Mouse (Mus musculus) urinary bladder, adult 2 months (tissue): ENCODE measurements around the gene Fbxo17. TPM values are rescaled to one million over a fixed set of nuclear protein-coding genes. Genes with fewer than 3 reads are reported as not detected.
"Not testable (repeated sequence)": the region's sequence is repeated elsewhere in the genome, so short reads cannot be mapped to it uniquely, and the experiment has no call there.

Experiments used
- DNase-seq: peaks from one replicate; pipeline ENCODE4 v3.0.0; 2022; ENCODE audit warnings: low spot score
- polyA plus RNA-seq: library from polyadenylated mRNA; depleted of rRNA; stranded (reverse); fragments of >200 nt; gene quantifications from 2 replicates; pipeline ENCODE4 v1.2.3, GENCODE M21; 2012; rRNA removed

Fbxo17 gene
- 6.1 and 6.8 TPM in 2 replicates for polyA plus RNA-seq

GRCm38 (mm10) chr7:28716590-28717281, at the start of gene Fbxo17:
TSS of gene Fbxo17 (plus strand) at chr7:28716804.
- peak; percentile 39 for DNase-seq

GRCm38 (mm10) chr7:28671172-28671571, 45.4 kb upstream of the Fbxo17 start:
- DNase-seq: no peak

- no peak for DNase-seq
Observed at GRCm38 (mm10) chr7:28672276-28672675, 44.3 kb upstream of the Fbxo17 start.

GRCm38 (mm10) chr7:28672786-28673185, 43.8 kb upstream of the Fbxo17 start:
- not testable (repeated sequence) for DNase-seq

- DNase-seq: no peak
Observed at GRCm38 (mm10) chr7:28674994-28675393, 41.6 kb upstream of the Fbxo17 start.

- no peak for DNase-seq
Observed at GRCm38 (mm10) chr7:28675746-28676145, 40.9 kb upstream of the Fbxo17 start.

- DNase-seq: no peak
Observed at GRCm38 (mm10) chr7:28676811-28677541, 39.6 kb upstream of the Fbxo17 start.

GRCm38 (mm10) chr7:28677624-28678023, 39.0 kb upstream of the Fbxo17 start:
- no peak for DNase-seq

GRCm38 (mm10) chr7:28691075-28691474, 25.5 kb upstream of the Fbxo17 start:
- no peak for DNase-seq

- no peak for DNase-seq
Observed at GRCm38 (mm10) chr7:28692545-28693320, 23.9 kb upstream of the Fbxo17 start, which contains the start of gene Fbxo27. TSS of gene Fbxo27 (plus strand) at chr7:28692849.

GRCm38 (mm10) chr7:28693321-28693966, 23.2 kb upstream of the Fbxo17 start:
- DNase-seq: peak; percentile 28

GRCm38 (mm10) chr7:28694423-28694822, 22.2 kb upstream of the Fbxo17 start:
- no peak for DNase-seq

- no peak for DNase-seq
Observed at GRCm38 (mm10) chr7:28694966-28695511, 21.6 kb upstream of the Fbxo17 start.

- no peak for DNase-seq
Observed at GRCm38 (mm10) chr7:28697277-28697676, 19.3 kb upstream of the Fbxo17 start.

- DNase-seq: no peak
Observed at GRCm38 (mm10) chr7:28700269-28700668, 16.3 kb upstream of the Fbxo17 start.

GRCm38 (mm10) chr7:28701306-28701705, 15.3 kb upstream of the Fbxo17 start:
- not testable (repeated sequence) for DNase-seq

- no peak for DNase-seq
Observed at GRCm38 (mm10) chr7:28702601-28703143, 13.9 kb upstream of the Fbxo17 start.

GRCm38 (mm10) chr7:28709454-28709853, 7.2 kb upstream of the Fbxo17 start:
- DNase-seq: no peak

- no peak for DNase-seq
Observed at GRCm38 (mm10) chr7:28710962-28711361, 5.6 kb upstream of the Fbxo17 start.

- DNase-seq: no peak
Observed at GRCm38 (mm10) chr7:28714667-28715066, 1.9 kb upstream of the Fbxo17 start.

- no peak for DNase-seq
Observed at GRCm38 (mm10) chr7:28715598-28715997, 1.0 kb upstream of the Fbxo17 start.
